ENCODE assay signal across 8 mouse cellular contexts in genomic region chr4:120815163-120815562, GRCm38 (mm10). TPM values are rescaled to one million over a fixed set of nuclear protein-coding genes. Genes with fewer than 3 reads are reported as not detected.
A peak's percentile ranks its signal among the peaks of the same experiment; 100 is the strongest.
DNase-seq lines count a peak whose midpoint lies in the region; ATAC-seq and TF ChIP-seq lines count a peak whose summit lies in the region.

No protein-coding gene starts in this region.

- H3K9ac ChIP-seq in embryonic facial prominence, embryonic 15.5 days, result peak overlapping the region; percentile 27
- H3K9ac ChIP-seq in intestine, postnatal 0 days (ENCODE audit: low read depth, low read length), result peak overlapping the region; percentile 38; the same call in 1 of the 2 replicates
- peak overlapping the region; percentile 79 for H3K9ac ChIP-seq in neural tube, embryonic 13.5 days

- H3K4me2 ChIP-seq in embryonic facial prominence, embryonic 15.5 days (replicated peaks), result peak overlapping the region; percentile 54
- H3K4me2 ChIP-seq in intestine, postnatal 0 days (replicated peaks; ENCODE audit: low read depth), result peak overlapping the region; percentile 67
- H3K4me2 ChIP-seq in neural tube, embryonic 13.5 days, result peak overlapping the region; percentile 74

- intact Hi-C loops in left cerebral cortex, adult 2 months (cut with DNase I), result no loop called here

- H3K36me3 ChIP-seq in embryonic facial prominence, embryonic 15.5 days, result no peaks in the 10 kb centered on the region
- H3K36me3 ChIP-seq in intestine, postnatal 0 days (ENCODE audit: control insufficient read depth, insufficient read depth), result no peaks in the 10 kb centered on the region
- no peaks in the 10 kb centered on the region for H3K36me3 ChIP-seq in neural tube, embryonic 13.5 days

- H3K4me3 ChIP-seq in left cerebral cortex, adult 2 months, result peak overlapping the region; percentile 67
- peak overlapping the region; percentile 49 for H3K4me3 ChIP-seq in embryonic facial prominence, embryonic 15.5 days (replicated peaks)
- peak overlapping the region; percentile 57 for H3K4me3 ChIP-seq in intestine, postnatal 0 days (ENCODE audit: low read depth, low read length)
- peak overlapping the region; percentile 58 for H3K4me3 ChIP-seq in neural tube, embryonic 13.5 days

- H3K4me1 ChIP-seq in embryonic facial prominence, embryonic 15.5 days, result peaks cover 30% of the 10 kb centered on the region
- peaks cover 5% of the 10 kb centered on the region; the same call in 1 of the 2 replicates for H3K4me1 ChIP-seq in intestine, postnatal 0 days (replicated peaks; ENCODE audit: control insufficient read depth, insufficient read depth, low read length)
- peaks cover 53% of the 10 kb centered on the region for H3K4me1 ChIP-seq in neural tube, embryonic 13.5 days (replicated peaks)

- H3K27me3 ChIP-seq in embryonic facial prominence, embryonic 15.5 days, result no peaks in the 10 kb centered on the region
- H3K27me3 ChIP-seq in intestine, postnatal 0 days (replicated peaks; ENCODE audit: control insufficient read depth, insufficient read depth, low read length), result no peaks in the 10 kb centered on the region
- H3K27me3 ChIP-seq in neural tube, embryonic 13.5 days, result no peaks in the 10 kb centered on the region

- ATAC-seq in embryonic facial prominence, embryonic 15.5 days (ENCODE audit: insufficient number of reproducible peaks, low FRiP score, low TSS enrichment, low read depth), result no peak
- ATAC-seq in intestine, postnatal 0 days, result no peak
- peak; percentile 6; the same call in 1 of the 2 replicates for ATAC-seq in neural tube, embryonic 13.5 days (ENCODE audit: low read depth)

- DNase-seq in left cerebral cortex, adult 2 months (ENCODE audit: extremely low spot score in 1 of 2, low spot score in 2 of 2), result no peak
- DNase-seq in left cerebral cortex, adult 11 months (ENCODE audit: low spot score), result no peak
- no peak for DNase-seq in thymus, postnatal 25 days
- no peak for DNase-seq in urinary bladder, postnatal 4 days (ENCODE audit: low spot score in 2 of 2)
- DNase-seq in thymus, postnatal 0 days (ENCODE audit: low spot score), result no peak

- H3K27ac ChIP-seq in left cerebral cortex, adult 2 months, result peak overlapping the region; percentile 84
- H3K27ac ChIP-seq in embryonic facial prominence, embryonic 15.5 days (replicated peaks), result peak overlapping the region; percentile 58; the same call in 1 of the 2 replicates
- peak overlapping the region; percentile 73; the same call in 1 of the 2 replicates for H3K27ac ChIP-seq in intestine, postnatal 0 days (ENCODE audit: low read depth, low read length)
- H3K27ac ChIP-seq in neural tube, embryonic 13.5 days (replicated peaks), result peak overlapping the region; percentile 81

- H3K9me3 ChIP-seq in embryonic facial prominence, embryonic 15.5 days (replicated peaks), result no peaks in the 10 kb centered on the region
- H3K9me3 ChIP-seq in intestine, postnatal 0 days (ENCODE audit: control insufficient read depth), result no peaks in the 10 kb centered on the region
- H3K9me3 ChIP-seq in neural tube, embryonic 13.5 days, result no peaks in the 10 kb centered on the region

- WGBS in embryonic facial prominence, embryonic 15.5 days, result 3% methylated on average over 4 of the region's 4 CpGs
- 5% methylated on average over 4 of the region's 4 CpGs for WGBS in intestine, postnatal 0 days
- 13% methylated on average over 4 of the region's 4 CpGs for WGBS in neural tube, embryonic 13.5 days

- no peak for TF ChIP-seq CTCF in left cerebral cortex, adult 2 months (IDR thresholded peaks at IDR 0.05)
- no peak for TF ChIP-seq CTCF in intestine, postnatal 0 days (IDR thresholded peaks at IDR 0.05; ENCODE audit: low read depth)

RNA-seq across cellular contexts. Expression of gene Nfyc, which starts 16.2 kb away (rescaled TPM):
- 10 to 100 TPM; 49.9 to 53.7 TPM for total RNA-seq in left cerebral cortex, adult 2 months (2021)
- 88.3 and 99.4 TPM in 2 replicates for polyA plus RNA-seq in embryonic facial prominence, embryonic 15.5 days (2015; fragmentation: Nextera tagmentation; extraction: Ambion mirVana)
- polyA plus RNA-seq in intestine, postnatal 0 days (2015; fragmentation: Nextera tagmentation; extraction: Ambion mirVana), result 47.7 and 49.8 TPM in 2 replicates
- polyA plus RNA-seq in neural tube, embryonic 13.5 days (2015; fragmentation: Nextera tagmentation; extraction: Ambion mirVana), result 86.6 and 90.8 TPM in 2 replicates
- polyA plus RNA-seq in thymus, postnatal 0 days (2015; fragmentation: Nextera tagmentation; extraction: Ambion mirVana), result 85.3 and 90.4 TPM in 2 replicates

RNA-seq across cellular contexts. Expression of gene Rims3, which starts 39.5 kb away (rescaled TPM):
- 100 to 1,000 TPM; 175 to 181 TPM for total RNA-seq in left cerebral cortex, adult 2 months (2021)
- 1.6 and 2.4 TPM in 2 replicates for polyA plus RNA-seq in embryonic facial prominence, embryonic 15.5 days (2015; fragmentation: Nextera tagmentation; extraction: Ambion mirVana)
- polyA plus RNA-seq in intestine, postnatal 0 days (2015; fragmentation: Nextera tagmentation; extraction: Ambion mirVana), result 0.77 and 0.95 TPM in 2 replicates
- 16.1 and 18.8 TPM in 2 replicates for polyA plus RNA-seq in neural tube, embryonic 13.5 days (2015; fragmentation: Nextera tagmentation; extraction: Ambion mirVana)
- 0.30 and 0.35 TPM in 2 replicates for polyA plus RNA-seq in thymus, postnatal 0 days (2015; fragmentation: Nextera tagmentation; extraction: Ambion mirVana)

Comparison
In these comparisons a context has a peak if more than half of its experiments do, and no peak if none do; other contexts are left out.
1. H3K9ac ChIP-seq: peak in every context shown above with its lines; median percentile 79 in neural tube, embryonic 13.5 days; 38 in intestine, postnatal 0 days; 27 in embryonic facial prominence, embryonic 15.5 days.